Mouse (Mus musculus): ENCODE data around the gene Slc7a11. TPM values are rescaled to one million over a fixed set of nuclear protein-coding genes. Genes with fewer than 3 reads are reported as not detected.
A peak's percentile ranks its signal among the peaks of the same experiment; 100 is the strongest.

Gene Slc7a11
- polyA plus RNA-seq, 1 experiment: 1.4 TPM

- WGBS: 65% methylated on average over 4 of the region's 4 CpGs
- TF ChIP-seq POLR2A (IDR thresholded peaks at IDR 0.05; ENCODE audit: borderline replicate concordance, control insufficient read depth, low read depth, low read length) (no peak), CTCF (IDR thresholded peaks at IDR 0.05; ENCODE audit: control insufficient read depth, insufficient read depth, low read length) (no peak)
Measured at GRCm38 (mm10) chr3:50433831-50434230, 9.6 kb downstream of the Slc7a11 start.

GRCm38 (mm10) chr3:50430811-50431210 lies 12.6 kb downstream of the Slc7a11 start:
- Histone ChIP-seq H3K4me1 (ENCODE audit: control insufficient read depth, insufficient read depth, low read length) (no peaks in the 10 kb centered on the region), H3K27ac (ENCODE audit: control insufficient read depth, insufficient read depth, low read depth, low read length, poor library complexity) (no peak overlapping the region), H3K4me3 (replicated peaks; ENCODE audit: control insufficient read depth, low read depth, low read length) (no peak overlapping the region)
- WGBS: 73% methylated on average over 8 of the region's 8 CpGs
- TF ChIP-seq POLR2A (IDR thresholded peaks at IDR 0.05; ENCODE audit: borderline replicate concordance, control insufficient read depth, low read depth, low read length) (no peak), CTCF (IDR thresholded peaks at IDR 0.05; ENCODE audit: control insufficient read depth, insufficient read depth, low read length) (no peak)

More at GRCm38 (mm10) chr3:50433831-50434230, 9.6 kb downstream of the Slc7a11 start:
- H3K27ac ChIP-seq (ENCODE audit: control insufficient read depth, insufficient read depth, low read depth, low read length, poor library complexity): no peak overlapping the region
- H3K4me1 ChIP-seq (ENCODE audit: control insufficient read depth, insufficient read depth, low read length): no peaks in the 10 kb centered on the region; the same call in 1 of the 2 replicates
- H3K4me3 ChIP-seq (replicated peaks; ENCODE audit: control insufficient read depth, low read depth, low read length): no peak overlapping the region

GRCm38 (mm10) chr3:50421480-50422277 lies 21.7 kb downstream of the Slc7a11 start:
- Histone ChIP-seq H3K4me3 (replicated peaks; ENCODE audit: control insufficient read depth, low read depth, low read length) (no peak overlapping the region), H3K27ac (ENCODE audit: control insufficient read depth, insufficient read depth, low read depth, low read length, poor library complexity) (no peak overlapping the region), H3K4me1 (ENCODE audit: control insufficient read depth, insufficient read depth, low read length) (no peaks in the 10 kb centered on the region)
- TF ChIP-seq POLR2A (IDR thresholded peaks at IDR 0.05; ENCODE audit: borderline replicate concordance, control insufficient read depth, low read depth, low read length): no peak
- no peak for TF ChIP-seq CTCF (IDR thresholded peaks at IDR 0.05; ENCODE audit: control insufficient read depth, insufficient read depth, low read length)
- WGBS: 76% methylated on average over 8 of the region's 8 CpGs

GRCm38 (mm10) chr3:50419161-50419560 lies 24.3 kb downstream of the Slc7a11 start:
- TF ChIP-seq POLR2A (IDR thresholded peaks at IDR 0.05; ENCODE audit: borderline replicate concordance, control insufficient read depth, low read depth, low read length) (no peak), CTCF (IDR thresholded peaks at IDR 0.05; ENCODE audit: control insufficient read depth, insufficient read depth, low read length) (no peak)
- H3K4me1 ChIP-seq (ENCODE audit: control insufficient read depth, insufficient read depth, low read length): no peaks in the 10 kb centered on the region
- WGBS: 88% methylated on average over 3 of the region's 3 CpGs
- no peak overlapping the region for H3K4me3 ChIP-seq (replicated peaks; ENCODE audit: control insufficient read depth, low read depth, low read length)
- H3K27ac ChIP-seq (ENCODE audit: control insufficient read depth, insufficient read depth, low read depth, low read length, poor library complexity): no peak overlapping the region

- WGBS: 7% methylated on average over 2 of the region's 2 CpGs
- TF ChIP-seq POLR2A (IDR thresholded peaks at IDR 0.05; ENCODE audit: borderline replicate concordance, control insufficient read depth, low read depth, low read length) (no peak), CTCF (IDR thresholded peaks at IDR 0.05; ENCODE audit: control insufficient read depth, insufficient read depth, low read length) (no peak)
- Histone ChIP-seq H3K4me3 (replicated peaks; ENCODE audit: control insufficient read depth, low read depth, low read length) (no peak overlapping the region), H3K27ac (ENCODE audit: control insufficient read depth, insufficient read depth, low read depth, low read length, poor library complexity) (peak overlapping the region; percentile 16; the same call in 1 of the 2 replicates), H3K4me1 (ENCODE audit: control insufficient read depth, insufficient read depth, low read length) (no peaks in the 10 kb centered on the region)
Measured at GRCm38 (mm10) chr3:50406771-50407170, 36.6 kb downstream of the Slc7a11 start.

- no peak overlapping the region; the same call in 1 of the 2 replicates for H3K27ac ChIP-seq (ENCODE audit: control insufficient read depth, insufficient read depth, low read depth, low read length, poor library complexity)
- TF ChIP-seq CTCF (IDR thresholded peaks at IDR 0.05; ENCODE audit: control insufficient read depth, insufficient read depth, low read length): no peak
- no peak for TF ChIP-seq POLR2A (IDR thresholded peaks at IDR 0.05; ENCODE audit: borderline replicate concordance, control insufficient read depth, low read depth, low read length)
- WGBS: 23% methylated on average over 3 of the region's 3 CpGs
- H3K4me1 ChIP-seq (ENCODE audit: control insufficient read depth, insufficient read depth, low read length): no peaks in the 10 kb centered on the region
- H3K4me3 ChIP-seq (replicated peaks; ENCODE audit: control insufficient read depth, low read depth, low read length): no peak overlapping the region
Measured at GRCm38 (mm10) chr3:50405915-50406314, 37.5 kb downstream of the Slc7a11 start.

GRCm38 (mm10) chr3:50388786-50389185 lies 54.6 kb downstream of the Slc7a11 start:
- no peak for TF ChIP-seq CTCF (IDR thresholded peaks at IDR 0.05; ENCODE audit: control insufficient read depth, insufficient read depth, low read length)
- no peak overlapping the region for H3K4me3 ChIP-seq (replicated peaks; ENCODE audit: control insufficient read depth, low read depth, low read length)
- WGBS: 64% methylated on average over 6 of the region's 6 CpGs
- no peaks in the 10 kb centered on the region for H3K4me1 ChIP-seq (ENCODE audit: control insufficient read depth, insufficient read depth, low read length)
- H3K27ac ChIP-seq (ENCODE audit: control insufficient read depth, insufficient read depth, low read depth, low read length, poor library complexity): no peak overlapping the region

- TF ChIP-seq POLR2A (IDR thresholded peaks at IDR 0.05; ENCODE audit: borderline replicate concordance, control insufficient read depth, low read depth, low read length) (no peak), CTCF (IDR thresholded peaks at IDR 0.05; ENCODE audit: control insufficient read depth, insufficient read depth, low read length) (no peak)
- no peak overlapping the region for H3K27ac ChIP-seq (ENCODE audit: control insufficient read depth, insufficient read depth, low read depth, low read length, poor library complexity)
- no peaks in the 10 kb centered on the region for H3K4me1 ChIP-seq (ENCODE audit: control insufficient read depth, insufficient read depth, low read length)
- WGBS: 1% methylated on average over 9 of the region's 9 CpGs
- no peak overlapping the region for H3K4me3 ChIP-seq (replicated peaks; ENCODE audit: control insufficient read depth, low read depth, low read length)
Measured at GRCm38 (mm10) chr3:50388288-50388687, 55.1 kb downstream of the Slc7a11 start.

Data from bone marrow, adult 2 months (tissue).